Mouse (Mus musculus): Measurements from ENCODE around the gene Aftph. TPM values are rescaled to one million over a fixed set of nuclear protein-coding genes. Genes with fewer than 3 reads are reported as not detected.
A peak's percentile ranks its signal among the peaks of the same experiment; 100 is the strongest.

Aftph gene
- 22.1 and 22.6 TPM in 2 replicates for polyA plus RNA-seq (2015; fragmentation: Nextera tagmentation; extraction: Ambion mirVana)

GRCm38 (mm10) chr11:20741201-20742100 is at the start of gene Aftph:
TSS of gene Aftph (minus strand) at chr11:20741589.
- ATAC-seq: peak; percentile 99
- under 1% methylated on average over 70 of the region's 81 CpGs for WGBS
- Histone ChIP-seq H3K9me3 (no peaks in the 10 kb centered on the region), H3K4me3 (replicated peaks) (peak within 1 kb of the TSS; percentile 98), H3K4me2 (replicated peaks) (peak within 1 kb of the TSS; percentile 79), H3K27me3 (replicated peaks) (no peaks in the 10 kb centered on the region), H3K27ac (peak within 1 kb of the TSS; percentile 96), H3K4me1 (replicated peaks) (no peaks in the 10 kb centered on the region), H3K9ac (peak within 1 kb of the TSS; percentile 88), H3K36me3 (no peaks in the 10 kb centered on the region)

- Histone ChIP-seq H3K9ac (no peak overlapping the region), H3K9me3 (no peaks in the 10 kb centered on the region), H3K4me1 (replicated peaks) (0 out of 2 replicates have a peak, but pooled peaks cover 3% of the 10 kb centered on the region), H3K36me3 (no peaks in the 10 kb centered on the region), H3K4me2 (replicated peaks) (no peak overlapping the region), H3K27me3 (replicated peaks) (no peaks in the 10 kb centered on the region), H3K27ac (no peak overlapping the region), H3K4me3 (replicated peaks) (no peak overlapping the region)
- WGBS: 51% methylated on average over 1 of the region's 1 CpGs
- no peak for ATAC-seq
Measured at GRCm38 (mm10) chr11:20789015-20789414, 47.6 kb upstream of the Aftph start.

GRCm38 (mm10) chr11:20788070-20788469 is 46.7 kb upstream of the Aftph start:
- peak; percentile 52; the same call in 1 of the 2 replicates for ATAC-seq

GRCm38 (mm10) chr11:20786191-20786590 is 44.8 kb upstream of the Aftph start:
- Histone ChIP-seq H3K36me3 (no peaks in the 10 kb centered on the region), H3K9me3 (no peaks in the 10 kb centered on the region), H3K4me1 (replicated peaks) (no peaks in the 10 kb centered on the region), H3K27me3 (replicated peaks) (no peaks in the 10 kb centered on the region), H3K9ac (no peak overlapping the region), H3K4me3 (replicated peaks) (no peak overlapping the region), H3K27ac (no peak overlapping the region), H3K4me2 (replicated peaks) (no peak overlapping the region)
- 68% methylated on average over 2 of the region's 2 CpGs for WGBS
- ATAC-seq: no peak

More at GRCm38 (mm10) chr11:20788070-20788469, 46.7 kb upstream of the Aftph start:
- Histone ChIP-seq H3K9me3 (no peaks in the 10 kb centered on the region), H3K36me3 (no peaks in the 10 kb centered on the region), H3K4me2 (replicated peaks) (no peak overlapping the region), H3K4me1 (replicated peaks) (0 out of 2 replicates have a peak, but pooled peaks cover 3% of the 10 kb centered on the region), H3K27me3 (replicated peaks) (no peaks in the 10 kb centered on the region), H3K27ac (no peak overlapping the region), H3K4me3 (replicated peaks) (no peak overlapping the region), H3K9ac (no peak overlapping the region)
- WGBS: 67% methylated on average over 3 of the region's 3 CpGs

- H3K4me1 ChIP-seq (replicated peaks): no peaks in the 10 kb centered on the region
- H3K27me3 ChIP-seq (replicated peaks): no peaks in the 10 kb centered on the region
- no peak overlapping the region for H3K27ac ChIP-seq
- no peaks in the 10 kb centered on the region for H3K9me3 ChIP-seq
- no peak for ATAC-seq
- 80% methylated on average over 1 of the region's 1 CpGs for WGBS
- no peak overlapping the region for H3K9ac ChIP-seq
- H3K4me2 ChIP-seq (replicated peaks): no peak overlapping the region
- no peaks in the 10 kb centered on the region for H3K36me3 ChIP-seq
- no peak overlapping the region for H3K4me3 ChIP-seq (replicated peaks)
Measured at GRCm38 (mm10) chr11:20785186-20785585, 43.8 kb upstream of the Aftph start.

GRCm38 (mm10) chr11:20784776-20785175 is 43.4 kb upstream of the Aftph start:
- no peak overlapping the region for H3K9ac ChIP-seq
- 82% methylated on average over 6 of the region's 6 CpGs for WGBS
- no peaks in the 10 kb centered on the region for H3K36me3 ChIP-seq
- ATAC-seq: no peak
- no peak overlapping the region for H3K27ac ChIP-seq
- H3K27me3 ChIP-seq (replicated peaks): no peaks in the 10 kb centered on the region
- no peaks in the 10 kb centered on the region for H3K9me3 ChIP-seq
- no peak overlapping the region for H3K4me3 ChIP-seq (replicated peaks)
- no peaks in the 10 kb centered on the region for H3K4me1 ChIP-seq (replicated peaks)
- H3K4me2 ChIP-seq (replicated peaks): no peak overlapping the region

- no peak overlapping the region for H3K27ac ChIP-seq
- no peak overlapping the region for H3K4me2 ChIP-seq (replicated peaks)
- H3K4me3 ChIP-seq (replicated peaks): no peak overlapping the region
- 78% methylated on average over 1 of the region's 1 CpGs for WGBS
- no peak overlapping the region for H3K9ac ChIP-seq
- H3K27me3 ChIP-seq (replicated peaks): no peaks in the 10 kb centered on the region
- H3K4me1 ChIP-seq (replicated peaks): no peaks in the 10 kb centered on the region
- H3K36me3 ChIP-seq: no peaks in the 10 kb centered on the region
- no peaks in the 10 kb centered on the region for H3K9me3 ChIP-seq
- ATAC-seq: no peak
Measured at GRCm38 (mm10) chr11:20783467-20783866, 42.1 kb upstream of the Aftph start.

- Histone ChIP-seq H3K4me2 (replicated peaks) (no peak overlapping the region), H3K4me1 (replicated peaks) (no peaks in the 10 kb centered on the region), H3K27ac (no peak overlapping the region), H3K4me3 (replicated peaks) (no peak overlapping the region), H3K27me3 (replicated peaks) (no peaks in the 10 kb centered on the region), H3K36me3 (no peaks in the 10 kb centered on the region), H3K9me3 (no peaks in the 10 kb centered on the region), H3K9ac (no peak overlapping the region)
- no peak for ATAC-seq
- 71% methylated on average over 2 of the region's 2 CpGs for WGBS
Measured at GRCm38 (mm10) chr11:20782620-20783019, 41.2 kb upstream of the Aftph start.

GRCm38 (mm10) chr11:20780312-20780711 is 38.9 kb upstream of the Aftph start:
- no peaks in the 10 kb centered on the region for H3K9me3 ChIP-seq
- no peak overlapping the region for H3K27ac ChIP-seq
- WGBS: 81% methylated on average over 4 of the region's 4 CpGs
- H3K27me3 ChIP-seq (replicated peaks): no peaks in the 10 kb centered on the region
- H3K36me3 ChIP-seq: no peaks in the 10 kb centered on the region
- no peak overlapping the region for H3K9ac ChIP-seq
- no peak overlapping the region for H3K4me3 ChIP-seq (replicated peaks)
- H3K4me2 ChIP-seq (replicated peaks): no peak overlapping the region
- ATAC-seq: no peak
- H3K4me1 ChIP-seq (replicated peaks): no peaks in the 10 kb centered on the region

- no peak overlapping the region for H3K4me3 ChIP-seq (replicated peaks)
- no peaks in the 10 kb centered on the region for H3K36me3 ChIP-seq
- no peaks in the 10 kb centered on the region for H3K9me3 ChIP-seq
- H3K27ac ChIP-seq: no peak overlapping the region
- H3K9ac ChIP-seq: no peak overlapping the region
- H3K4me1 ChIP-seq (replicated peaks): no peaks in the 10 kb centered on the region
- no peak for ATAC-seq
- no peak overlapping the region for H3K4me2 ChIP-seq (replicated peaks)
- WGBS: 82% methylated on average over 3 of the region's 3 CpGs
- H3K27me3 ChIP-seq (replicated peaks): no peaks in the 10 kb centered on the region
Measured at GRCm38 (mm10) chr11:20778861-20779563, 37.6 kb upstream of the Aftph start.

- no peaks in the 10 kb centered on the region for H3K4me1 ChIP-seq (replicated peaks)
- no peak overlapping the region for H3K27ac ChIP-seq
- H3K4me3 ChIP-seq (replicated peaks): no peak overlapping the region
- ATAC-seq: no peak
- H3K36me3 ChIP-seq: no peaks in the 10 kb centered on the region
- no peaks in the 10 kb centered on the region for H3K27me3 ChIP-seq (replicated peaks)
- H3K9ac ChIP-seq: no peak overlapping the region
- H3K4me2 ChIP-seq (replicated peaks): no peak overlapping the region
- H3K9me3 ChIP-seq: no peaks in the 10 kb centered on the region
- WGBS: 65% methylated on average over 1 of the region's 1 CpGs
Measured at GRCm38 (mm10) chr11:20778298-20778697, 36.9 kb upstream of the Aftph start.

- H3K36me3 ChIP-seq: no peaks in the 10 kb centered on the region
- H3K27ac ChIP-seq: no peak overlapping the region
- no peaks in the 10 kb centered on the region for H3K27me3 ChIP-seq (replicated peaks)
- no peaks in the 10 kb centered on the region for H3K9me3 ChIP-seq
- H3K9ac ChIP-seq: no peak overlapping the region
- H3K4me1 ChIP-seq (replicated peaks): no peaks in the 10 kb centered on the region
- ATAC-seq: peak; percentile 70
- H3K4me2 ChIP-seq (replicated peaks): no peak overlapping the region
- no peak overlapping the region for H3K4me3 ChIP-seq (replicated peaks)
Measured at GRCm38 (mm10) chr11:20776668-20777067, 35.3 kb upstream of the Aftph start.

Data from intestine, embryonic 15.5 days (tissue).